Mouse (Mus musculus): ENCODE measurements around the gene Ccdc148. TPM values are rescaled to one million over a fixed set of nuclear protein-coding genes. Genes with fewer than 3 reads are reported as not detected.

The Ccdc148 gene
- polyA plus RNA-seq, 1 experiment from 2014 or later, result 0.27 TPM

DNA sequence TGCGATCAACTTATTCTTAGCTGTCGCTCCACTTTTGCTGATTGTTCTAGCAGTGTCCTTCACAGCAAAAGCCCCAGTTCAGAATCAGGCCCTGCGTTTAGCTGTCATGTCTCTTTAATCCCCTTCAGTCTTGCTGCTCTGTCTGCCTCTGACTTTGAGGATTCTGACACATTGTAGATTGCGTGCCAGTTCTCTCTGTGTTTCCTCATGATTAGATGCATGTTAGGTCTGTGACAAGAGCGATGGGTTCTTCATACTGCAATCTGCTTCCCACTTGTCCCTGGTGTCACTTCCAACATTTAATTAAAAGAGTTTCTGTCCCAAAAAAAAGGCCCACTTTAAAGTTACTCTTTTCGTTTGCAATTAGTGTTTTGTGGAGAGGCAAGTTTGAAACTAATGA, 126.2 kb downstream of the Ccdc148 start:
- Histone ChIP-seq H3K4me2 (no peak overlapping the region), H3K4me1 (ENCODE audit: control insufficient read depth, insufficient read depth, low read length) (no peaks in the 10 kb centered on the region), H3K9me3 (replicated peaks; ENCODE audit: control insufficient read depth, low read length) (no peaks in the 10 kb centered on the region), H3K27me3 (ENCODE audit: control insufficient read depth, insufficient read depth, low read length) (no peaks in the 10 kb centered on the region), H3K36me3 (ENCODE audit: control insufficient read depth, insufficient read depth, low read length) (no peaks in the 10 kb centered on the region), H3K9ac (ENCODE audit: low read depth, low read length) (no peak overlapping the region), H3K27ac (ENCODE audit: low read depth, low read length) (no peak overlapping the region), H3K4me3 (ENCODE audit: low read depth, low read length) (no peak overlapping the region)
- no peak for ATAC-seq (replicated peaks; ENCODE audit: insufficient number of reproducible peaks, low FRiP score, low TSS enrichment)
- 69% methylated on average over 6 of the region's 6 CpGs for WGBS (ENCODE audit: insufficient replicate concordance)

DNA sequence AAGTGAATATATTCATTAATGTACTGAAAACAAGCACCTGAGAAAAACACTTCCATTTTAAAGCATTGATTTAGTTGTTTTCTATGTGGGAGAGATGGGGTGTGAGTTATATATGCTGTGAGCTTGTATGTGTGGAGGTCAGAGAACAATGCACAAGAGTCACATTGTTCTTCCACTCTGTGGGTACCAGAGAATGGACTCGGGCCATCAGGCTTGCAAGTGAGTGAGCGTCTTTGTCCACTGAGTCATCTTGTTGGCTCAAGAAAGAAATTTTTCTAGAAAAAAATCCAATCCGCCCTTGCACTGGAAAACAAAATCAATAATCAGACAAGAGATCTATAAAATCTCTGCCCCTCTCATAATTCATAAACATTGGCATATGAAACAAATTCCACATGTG, 135.9 kb downstream of the Ccdc148 start:
- no peak for ATAC-seq (replicated peaks; ENCODE audit: insufficient number of reproducible peaks, low FRiP score, low TSS enrichment)
- no peak overlapping the region for H3K4me3 ChIP-seq (ENCODE audit: low read depth, low read length)
- no peak overlapping the region for H3K4me2 ChIP-seq
- no peak overlapping the region for H3K27ac ChIP-seq (ENCODE audit: low read depth, low read length)
- no peaks in the 10 kb centered on the region for H3K9me3 ChIP-seq (replicated peaks; ENCODE audit: control insufficient read depth, low read length)
- H3K27me3 ChIP-seq (ENCODE audit: control insufficient read depth, insufficient read depth, low read length), result no peaks in the 10 kb centered on the region
- H3K36me3 ChIP-seq (ENCODE audit: control insufficient read depth, insufficient read depth, low read length), result no peaks in the 10 kb centered on the region
- no peaks in the 10 kb centered on the region for H3K4me1 ChIP-seq (ENCODE audit: control insufficient read depth, insufficient read depth, low read length)
- WGBS (ENCODE audit: insufficient replicate concordance), result 76% methylated on average over 3 of the region's 3 CpGs
- H3K9ac ChIP-seq (ENCODE audit: low read depth, low read length), result no peak overlapping the region

DNA sequence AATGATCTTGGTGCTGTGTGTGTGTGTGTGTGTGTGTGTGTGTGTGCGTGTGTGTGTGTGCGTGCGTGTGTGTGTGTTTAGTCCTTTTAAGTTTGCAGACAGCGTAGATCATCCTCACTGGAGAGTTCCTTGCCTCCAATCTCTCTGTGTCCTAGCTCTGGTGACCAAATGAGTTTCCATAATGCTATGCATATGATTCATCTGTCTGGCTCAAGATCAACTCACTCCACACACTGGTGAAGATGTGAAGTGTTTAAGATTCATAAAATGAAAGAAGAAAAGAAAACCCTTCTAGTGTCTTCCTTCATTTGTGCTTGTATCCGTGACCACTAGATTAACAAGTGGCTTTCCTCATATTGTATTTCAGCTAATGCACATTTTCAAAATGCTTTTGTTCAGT, 153.1 kb downstream of the Ccdc148 start:
- Histone ChIP-seq H3K4me2 (no peak overlapping the region), H3K9me3 (replicated peaks; ENCODE audit: control insufficient read depth, low read length) (no peaks in the 10 kb centered on the region), H3K36me3 (ENCODE audit: control insufficient read depth, insufficient read depth, low read length) (no peaks in the 10 kb centered on the region), H3K27ac (ENCODE audit: low read depth, low read length) (no peak overlapping the region), H3K4me1 (ENCODE audit: control insufficient read depth, insufficient read depth, low read length) (no peaks in the 10 kb centered on the region), H3K4me3 (ENCODE audit: low read depth, low read length) (no peak overlapping the region), H3K9ac (ENCODE audit: low read depth, low read length) (no peak overlapping the region), H3K27me3 (ENCODE audit: control insufficient read depth, insufficient read depth, low read length) (no peaks in the 10 kb centered on the region)
- no peak for ATAC-seq (replicated peaks; ENCODE audit: insufficient number of reproducible peaks, low FRiP score, low TSS enrichment)
- WGBS (ENCODE audit: insufficient replicate concordance), result 85% methylated on average over 5 of the region's 5 CpGs

DNA sequence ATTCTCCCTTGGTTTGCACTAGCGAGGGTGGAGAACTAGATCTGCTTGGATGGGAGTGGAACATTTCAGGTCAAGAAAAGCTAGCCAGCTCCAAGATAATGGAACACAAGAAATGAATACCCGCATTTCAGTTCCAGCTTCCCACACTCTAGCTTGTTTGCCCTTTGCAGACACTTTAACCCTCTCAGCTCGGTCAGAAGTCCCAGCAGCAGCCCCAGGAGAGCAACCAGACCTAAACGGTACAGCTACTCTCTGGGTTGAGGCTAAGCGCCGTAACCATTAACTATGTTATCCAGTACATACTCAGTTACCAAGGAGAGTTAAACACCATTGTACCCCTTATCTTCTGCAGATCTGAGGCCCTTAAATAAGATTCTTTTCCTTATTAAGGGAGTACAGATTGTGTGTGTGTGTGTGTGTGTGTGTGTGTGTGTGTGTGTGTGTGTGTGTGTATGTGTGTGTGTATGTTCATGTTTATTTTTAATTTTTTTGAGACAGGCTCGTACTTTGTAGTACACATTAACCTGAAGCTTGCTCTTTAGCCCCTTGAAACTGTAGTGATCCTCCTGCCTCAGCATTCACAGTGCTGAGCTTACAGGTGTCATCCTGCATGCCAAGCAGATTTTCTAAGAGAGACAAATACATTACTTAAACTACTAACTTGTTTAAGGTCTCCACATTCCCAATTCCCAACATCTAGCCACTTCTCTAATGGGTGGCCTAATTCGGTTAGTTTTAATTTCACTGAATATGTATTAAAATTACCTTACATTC, 153.7 kb downstream of the Ccdc148 start:
- WGBS (ENCODE audit: insufficient replicate concordance), result 81% methylated on average over 8 of the region's 8 CpGs
- H3K4me2 ChIP-seq, result no peak overlapping the region
- H3K36me3 ChIP-seq (ENCODE audit: control insufficient read depth, insufficient read depth, low read length), result no peaks in the 10 kb centered on the region
- ATAC-seq (replicated peaks; ENCODE audit: insufficient number of reproducible peaks, low FRiP score, low TSS enrichment), result no peak
- H3K4me1 ChIP-seq (ENCODE audit: control insufficient read depth, insufficient read depth, low read length), result no peaks in the 10 kb centered on the region
- H3K9ac ChIP-seq (ENCODE audit: low read depth, low read length), result no peak overlapping the region
- H3K4me3 ChIP-seq (ENCODE audit: low read depth, low read length), result no peak overlapping the region
- no peaks in the 10 kb centered on the region for H3K27me3 ChIP-seq (ENCODE audit: control insufficient read depth, insufficient read depth, low read length)
- H3K27ac ChIP-seq (ENCODE audit: low read depth, low read length), result no peak overlapping the region
- H3K9me3 ChIP-seq (replicated peaks; ENCODE audit: control insufficient read depth, low read length), result no peaks in the 10 kb centered on the region

- no peak overlapping the region for H3K4me2 ChIP-seq
- no peak overlapping the region for H3K9ac ChIP-seq (ENCODE audit: low read depth, low read length)
- no peaks in the 10 kb centered on the region for H3K36me3 ChIP-seq (ENCODE audit: control insufficient read depth, insufficient read depth, low read length)
- H3K27ac ChIP-seq (ENCODE audit: low read depth, low read length), result no peak overlapping the region
- H3K9me3 ChIP-seq (replicated peaks; ENCODE audit: control insufficient read depth, low read length), result no peaks in the 10 kb centered on the region
- H3K4me3 ChIP-seq (ENCODE audit: low read depth, low read length), result no peak overlapping the region
- H3K27me3 ChIP-seq (ENCODE audit: control insufficient read depth, insufficient read depth, low read length), result no peaks in the 10 kb centered on the region
- no peak for ATAC-seq (replicated peaks; ENCODE audit: insufficient number of reproducible peaks, low FRiP score, low TSS enrichment)
- H3K4me1 ChIP-seq (ENCODE audit: control insufficient read depth, insufficient read depth, low read length), result no peaks in the 10 kb centered on the region
- WGBS (ENCODE audit: insufficient replicate concordance), result 74% methylated on average over 2 of the region's 2 CpGs
Measured at GRCm38 (mm10) chr2:58997151-58997550, 163.3 kb downstream of the Ccdc148 start.

DNA sequence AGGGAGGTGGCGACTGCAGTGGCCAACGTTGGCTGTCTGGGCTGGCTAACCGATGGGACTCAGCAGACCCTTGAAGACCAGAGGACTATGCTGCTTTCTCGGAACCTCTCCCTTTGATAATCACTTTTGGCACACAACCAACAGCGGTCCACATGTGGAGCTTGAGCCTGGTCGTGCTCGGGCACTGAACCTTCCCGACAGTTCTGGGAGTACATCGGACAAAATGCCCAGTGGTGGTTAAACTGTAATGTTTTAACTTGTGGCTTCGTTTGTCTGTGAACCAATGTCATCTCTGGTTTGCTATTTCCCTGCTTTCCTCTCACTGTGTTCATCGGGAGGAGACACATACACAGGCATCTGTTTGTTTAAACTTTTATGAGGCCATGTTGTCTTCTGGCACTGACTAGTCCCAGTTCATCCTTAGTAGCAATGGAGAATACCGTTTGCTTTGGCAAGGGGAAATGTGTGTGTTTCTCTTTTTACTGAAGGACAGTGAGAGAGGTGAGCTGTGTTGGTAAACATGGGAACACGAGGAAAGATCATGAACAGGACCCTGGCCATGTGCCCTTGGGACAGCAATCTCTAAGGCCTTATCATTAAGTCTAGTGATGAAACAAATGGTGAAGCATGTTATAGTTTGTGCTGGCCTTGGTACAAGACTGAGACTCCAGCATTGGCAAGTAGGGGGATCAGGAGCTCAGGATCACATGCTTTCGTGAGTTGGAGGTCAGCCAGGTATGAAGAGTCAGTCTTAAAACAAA, 167.9 kb downstream of the Ccdc148 start:
- Histone ChIP-seq H3K4me1 (ENCODE audit: control insufficient read depth, insufficient read depth, low read length) (no peaks in the 10 kb centered on the region), H3K9me3 (replicated peaks; ENCODE audit: control insufficient read depth, low read length) (no peaks in the 10 kb centered on the region), H3K27me3 (ENCODE audit: control insufficient read depth, insufficient read depth, low read length) (no peaks in the 10 kb centered on the region), H3K4me3 (ENCODE audit: low read depth, low read length) (no peak overlapping the region), H3K4me2 (no peak overlapping the region), H3K36me3 (ENCODE audit: control insufficient read depth, insufficient read depth, low read length) (no peaks in the 10 kb centered on the region), H3K27ac (ENCODE audit: low read depth, low read length) (no peak overlapping the region), H3K9ac (ENCODE audit: low read depth, low read length) (no peak overlapping the region)
- 69% methylated on average over 14 of the region's 14 CpGs for WGBS (ENCODE audit: insufficient replicate concordance)
- ATAC-seq (replicated peaks; ENCODE audit: insufficient number of reproducible peaks, low FRiP score, low TSS enrichment), result no peak

DNA sequence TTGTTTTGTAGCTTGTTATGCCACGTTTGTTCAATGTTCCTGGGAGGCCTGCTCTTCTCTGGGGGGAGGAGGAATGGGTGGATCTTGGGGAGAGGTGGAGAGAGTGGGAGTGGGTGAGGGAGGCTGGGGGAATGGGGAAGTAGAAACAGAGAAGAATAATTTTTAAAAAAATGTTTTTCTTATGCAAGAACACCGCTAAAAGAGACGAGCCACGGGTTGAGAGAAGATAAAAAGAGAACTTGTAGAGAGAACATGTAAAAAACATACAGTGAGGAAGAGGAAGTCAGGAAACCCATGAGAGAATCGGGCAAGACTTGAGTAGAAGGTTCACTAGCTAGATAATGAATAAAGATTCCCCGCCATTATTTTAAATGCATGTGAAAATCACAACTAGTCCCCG, 182.4 kb downstream of the Ccdc148 start:
- Histone ChIP-seq H3K4me2 (no peak overlapping the region), H3K27ac (ENCODE audit: low read depth, low read length) (no peak overlapping the region), H3K36me3 (ENCODE audit: control insufficient read depth, insufficient read depth, low read length) (no peaks in the 10 kb centered on the region), H3K4me3 (ENCODE audit: low read depth, low read length) (no peak overlapping the region), H3K9ac (ENCODE audit: low read depth, low read length) (no peak overlapping the region), H3K9me3 (replicated peaks; ENCODE audit: control insufficient read depth, low read length) (0 out of 2 replicates have a peak, but pooled peaks cover 2% of the 10 kb centered on the region), H3K4me1 (ENCODE audit: control insufficient read depth, insufficient read depth, low read length) (no peaks in the 10 kb centered on the region), H3K27me3 (ENCODE audit: control insufficient read depth, insufficient read depth, low read length) (no peaks in the 10 kb centered on the region)
- WGBS (ENCODE audit: insufficient replicate concordance), result 83% methylated on average over 7 of the region's 7 CpGs
- ATAC-seq (replicated peaks; ENCODE audit: insufficient number of reproducible peaks, low FRiP score, low TSS enrichment), result no peak

DNA sequence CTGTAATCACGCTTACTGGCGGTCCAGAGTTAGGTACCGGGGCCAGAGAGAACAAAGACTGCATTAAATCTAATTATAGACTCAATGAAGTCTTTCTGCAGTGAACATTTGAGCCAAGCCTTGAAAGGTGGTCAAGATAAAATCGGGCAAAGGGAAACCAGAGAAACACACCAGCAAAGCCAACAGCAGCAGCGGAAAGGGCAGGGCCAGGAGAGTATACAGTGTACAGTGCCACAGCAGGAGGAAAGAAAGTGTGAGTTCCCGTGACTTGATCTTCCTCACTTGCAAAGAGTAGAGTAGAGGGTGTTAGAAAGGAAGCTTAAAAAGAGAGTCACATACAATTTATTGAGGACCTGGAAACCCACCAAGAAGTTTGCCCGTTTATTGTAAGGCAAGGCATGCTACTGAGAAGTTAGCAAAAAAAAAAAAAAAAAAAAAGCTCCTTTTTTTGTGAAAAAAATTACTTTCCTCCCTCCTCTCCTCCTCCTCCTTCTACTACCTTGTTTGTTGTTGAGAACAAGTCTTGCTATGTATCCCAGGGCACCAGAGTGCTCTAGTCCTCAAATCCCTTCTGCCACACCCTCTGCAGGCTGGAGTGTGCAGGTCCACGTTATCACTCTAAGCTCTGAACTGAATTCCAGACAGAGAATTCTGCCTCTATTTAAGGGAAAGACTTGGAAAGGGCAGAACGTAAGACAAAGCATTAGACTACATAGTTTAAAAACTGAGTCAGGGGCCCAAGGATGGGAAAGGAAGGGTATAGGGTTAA, 188.8 kb downstream of the Ccdc148 start:
- H3K27ac ChIP-seq (ENCODE audit: low read depth, low read length), result no peak overlapping the region
- 47% methylated on average over 9 of the region's 9 CpGs for WGBS (ENCODE audit: insufficient replicate concordance)
- no peak overlapping the region for H3K4me2 ChIP-seq
- no peak overlapping the region for H3K4me3 ChIP-seq (ENCODE audit: low read depth, low read length)
- no peaks in the 10 kb centered on the region for H3K9me3 ChIP-seq (replicated peaks; ENCODE audit: control insufficient read depth, low read length)
- H3K27me3 ChIP-seq (ENCODE audit: control insufficient read depth, insufficient read depth, low read length), result no peaks in the 10 kb centered on the region
- no peak for ATAC-seq (replicated peaks; ENCODE audit: insufficient number of reproducible peaks, low FRiP score, low TSS enrichment)
- no peaks in the 10 kb centered on the region for H3K36me3 ChIP-seq (ENCODE audit: control insufficient read depth, insufficient read depth, low read length)
- no peak overlapping the region for H3K9ac ChIP-seq (ENCODE audit: low read depth, low read length)
- no peaks in the 10 kb centered on the region for H3K4me1 ChIP-seq (ENCODE audit: control insufficient read depth, insufficient read depth, low read length)

All from heart, embryonic 11.5 days (tissue).